8 mouse cellular contexts compared by ENCODE assay signal in the genomic region with DNA sequence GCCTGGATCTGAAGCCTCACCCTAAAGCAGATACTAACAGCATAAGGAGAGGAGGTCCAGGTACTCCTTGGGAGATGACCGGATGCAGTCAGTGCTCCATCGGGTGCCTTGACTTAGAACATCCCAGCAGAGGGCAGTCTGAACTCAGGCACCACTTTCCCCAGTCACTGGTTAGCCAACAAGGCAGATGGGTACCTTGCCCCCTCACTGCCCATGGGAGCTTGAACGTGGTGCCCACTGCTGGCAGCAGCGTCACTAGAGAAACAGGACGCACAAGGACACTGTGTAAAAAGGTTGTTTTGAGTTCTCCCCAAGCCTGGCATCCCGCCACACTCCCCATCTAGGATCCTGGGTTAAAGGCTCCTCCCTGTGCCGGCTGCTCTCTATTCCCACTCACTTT. TPM values are rescaled to one million over a fixed set of nuclear protein-coding genes. Genes with fewer than 3 reads are reported as not detected.
DNase-seq lines count a peak whose midpoint lies in the region; ATAC-seq and TF ChIP-seq lines count a peak whose summit lies in the region.

No protein-coding gene starts in this region.

- TF ChIP-seq CTCF in left cerebral cortex, adult 2 months (IDR thresholded peaks at IDR 0.05), result peak; percentile 68
- TF ChIP-seq CTCF in stomach, postnatal 0 days (IDR thresholded peaks at IDR 0.05; ENCODE audit: low read depth), result peak; percentile 82

- H3K36me3 ChIP-seq in limb, embryonic 11.5 days (ENCODE audit: control insufficient read depth, insufficient read depth, low read length), result no peaks in the 10 kb centered on the region
- H3K36me3 ChIP-seq in limb, embryonic 10.5 days, result no peaks in the 10 kb centered on the region
- no peaks in the 10 kb centered on the region for H3K36me3 ChIP-seq in hindbrain, embryonic 15.5 days
- H3K36me3 ChIP-seq in stomach, postnatal 0 days (ENCODE audit: control insufficient read depth, insufficient read depth, low read length), result no peaks in the 10 kb centered on the region

- no peak overlapping the region for H3K4me3 ChIP-seq in limb, embryonic 11.5 days (ENCODE audit: low read depth, low read length)
- no peak overlapping the region for H3K4me3 ChIP-seq in limb, embryonic 10.5 days
- no peak overlapping the region for H3K4me3 ChIP-seq in hindbrain, embryonic 15.5 days
- peak overlapping the region; percentile 13; the same call in 1 of the 2 replicates for H3K4me3 ChIP-seq in left cerebral cortex, adult 2 months
- no peak overlapping the region for H3K4me3 ChIP-seq in stomach, postnatal 0 days (ENCODE audit: low read depth, low read length)

- 37% methylated on average over 7 of the region's 7 CpGs for WGBS in limb, embryonic 11.5 days
- WGBS in limb, embryonic 10.5 days, result 48% methylated on average over 7 of the region's 7 CpGs
- WGBS in hindbrain, embryonic 15.5 days, result 38% methylated on average over 7 of the region's 7 CpGs
- WGBS in stomach, postnatal 0 days, result 35% methylated on average over 7 of the region's 7 CpGs

- H3K4me2 ChIP-seq in limb, embryonic 11.5 days (ENCODE audit: low read depth, severe bottlenecking), result no peak overlapping the region
- H3K4me2 ChIP-seq in hindbrain, embryonic 15.5 days, result no peak overlapping the region
- H3K4me2 ChIP-seq in stomach, postnatal 0 days (replicated peaks; ENCODE audit: low read depth), result no peak overlapping the region

- ATAC-seq in limb, embryonic 11.5 days (ENCODE audit: insufficient number of reproducible peaks, low FRiP score, low TSS enrichment, low read depth), result no peak
- ATAC-seq in cerebellum, adult (ENCODE audit: insufficient number of reproducible peaks, low FRiP score, low TSS enrichment), result peak; percentile 75
- ATAC-seq in hindbrain, embryonic 15.5 days (ENCODE audit: low FRiP score, low read depth), result peak; percentile 34; the same call in 1 of the 2 replicates
- ATAC-seq in megakaryocyte-erythroid progenitor cell, adult 5-6 weeks (replicated peaks; ENCODE audit: low FRiP score, low TSS enrichment, poor library complexity, severe bottlenecking), result peak; percentile 83
- ATAC-seq in stomach, postnatal 0 days (ENCODE audit: low FRiP score, low TSS enrichment), result peak; percentile 56

- peak; percentile 32 for DNase-seq in limb, embryonic 11.5 days (ENCODE audit: low spot score)
- no peak for DNase-seq in limb, embryonic 10.5 days (ENCODE audit: low spot score)
- DNase-seq in frontal cortex, postnatal 10 days (ENCODE audit: low spot score in 2 of 2), result peak; percentile 25 to 40
- DNase-seq in left cerebral cortex, adult 2 months (ENCODE audit: extremely low spot score in 1 of 2, low spot score in 2 of 2), result peak; percentile 46 to 59
- DNase-seq in stomach, postnatal 0 days (ENCODE audit: low spot score), result peak; percentile 53

- no peak overlapping the region for H3K27ac ChIP-seq in limb, embryonic 11.5 days (replicated peaks; ENCODE audit: low read depth, low read length)
- H3K27ac ChIP-seq in limb, embryonic 10.5 days, result no peak overlapping the region
- no peak overlapping the region for H3K27ac ChIP-seq in hindbrain, embryonic 15.5 days (replicated peaks)
- no peak overlapping the region for H3K27ac ChIP-seq in left cerebral cortex, adult 2 months
- no peak overlapping the region for H3K27ac ChIP-seq in stomach, postnatal 0 days (replicated peaks)

- TF ChIP-seq EP300 in stomach, postnatal 0 days (optimal IDR thresholded peaks at IDR 0.05), result no peak

- H3K9ac ChIP-seq in limb, embryonic 11.5 days (ENCODE audit: low read length), result no peak overlapping the region
- no peak overlapping the region for H3K9ac ChIP-seq in hindbrain, embryonic 15.5 days
- H3K9ac ChIP-seq in stomach, postnatal 0 days (ENCODE audit: low read length), result no peak overlapping the region

- H3K9me3 ChIP-seq in limb, embryonic 11.5 days (ENCODE audit: control insufficient read depth, low read length), result no peaks in the 10 kb centered on the region
- H3K9me3 ChIP-seq in limb, embryonic 10.5 days (replicated peaks), result no peaks in the 10 kb centered on the region
- no peaks in the 10 kb centered on the region for H3K9me3 ChIP-seq in hindbrain, embryonic 15.5 days
- no peaks in the 10 kb centered on the region for H3K9me3 ChIP-seq in stomach, postnatal 0 days (ENCODE audit: control insufficient read depth, low read length)

- H3K27me3 ChIP-seq in limb, embryonic 11.5 days (ENCODE audit: control insufficient read depth, insufficient read depth, low read length), result no peaks in the 10 kb centered on the region
- no peaks in the 10 kb centered on the region for H3K27me3 ChIP-seq in limb, embryonic 10.5 days (ENCODE audit: low read depth, poor library complexity, severe bottlenecking)
- no peaks in the 10 kb centered on the region for H3K27me3 ChIP-seq in hindbrain, embryonic 15.5 days
- H3K27me3 ChIP-seq in stomach, postnatal 0 days (ENCODE audit: control insufficient read depth, insufficient read depth, low read length), result no peaks in the 10 kb centered on the region

- H3K4me1 ChIP-seq in limb, embryonic 11.5 days (ENCODE audit: control insufficient read depth, insufficient read depth, low read length), result 0 out of 2 replicates have a peak, but pooled peaks cover 2% of the 10 kb centered on the region
- 0 out of 2 replicates have a peak, but pooled peaks cover 7% of the 10 kb centered on the region for H3K4me1 ChIP-seq in limb, embryonic 10.5 days
- no peaks in the 10 kb centered on the region for H3K4me1 ChIP-seq in hindbrain, embryonic 15.5 days (replicated peaks)
- no peaks in the 10 kb centered on the region for H3K4me1 ChIP-seq in stomach, postnatal 0 days (replicated peaks; ENCODE audit: control insufficient read depth, insufficient read depth)

- intact Hi-C loops in left cerebral cortex, adult 2 months (cut with DNase I), result loop anchor here (1.0 to 2.0 kb wide), 2 partner anchors 85 to 260 kb away; no protein-coding TSS in a partner anchor

RNA-seq across cellular contexts. Expression of gene Slc20a1, which starts 24.1 kb away (rescaled TPM):
- 47.0 and 50.8 TPM in 2 replicates for polyA plus RNA-seq in limb, embryonic 11.5 days (2014; fragmentation: Nextera tagmentation; extraction: Ambion mirVana)
- 47.1 and 49.7 TPM in 2 replicates for polyA plus RNA-seq in limb, embryonic 10.5 days (2016; fragmentation: Nextera tagmentation; extraction: Ambion mirVana)
- polyA plus RNA-seq in hindbrain, embryonic 15.5 days (2015; fragmentation: Nextera tagmentation; extraction: Ambion mirVana), result 47.8 and 48.3 TPM in 2 replicates
- 100 to 1,000 TPM; 161 to 164 TPM for total RNA-seq in left cerebral cortex, adult 2 months (2021)
- total RNA-seq in megakaryocyte-erythroid progenitor cell, adult 5-6 weeks (2014; fragmentation: Nextera tagmentation), result 105 and 115 TPM in 2 replicates
- 180 and 206 TPM in 2 replicates for total RNA-seq in megakaryocyte-erythroid progenitor cell, adult 5-6 weeks (2017)
- polyA plus RNA-seq in stomach, postnatal 0 days (2015; fragmentation: Nextera tagmentation; extraction: Ambion mirVana), result 8.9 TPM in 2 replicates

RNA-seq across cellular contexts. Expression of gene Chchd5, which starts 45.0 kb away (rescaled TPM):
- polyA plus RNA-seq in limb, embryonic 11.5 days (2014; fragmentation: Nextera tagmentation; extraction: Ambion mirVana), result 29.5 and 30.9 TPM in 2 replicates
- polyA plus RNA-seq in limb, embryonic 10.5 days (2016; fragmentation: Nextera tagmentation; extraction: Ambion mirVana), result 26.6 and 28.9 TPM in 2 replicates
- 19.8 and 20.6 TPM in 2 replicates for polyA plus RNA-seq in hindbrain, embryonic 15.5 days (2015; fragmentation: Nextera tagmentation; extraction: Ambion mirVana)
- total RNA-seq in left cerebral cortex, adult 2 months (2021), result 10 to 100 TPM; 10.2 to 12.2 TPM
- 16.5 and 17.3 TPM in 2 replicates for total RNA-seq in megakaryocyte-erythroid progenitor cell, adult 5-6 weeks (2014; fragmentation: Nextera tagmentation)
- total RNA-seq in megakaryocyte-erythroid progenitor cell, adult 5-6 weeks (2017), result 6.8 and 10.7 TPM in 2 replicates
- 15.5 and 15.8 TPM in 2 replicates for polyA plus RNA-seq in stomach, postnatal 0 days (2015; fragmentation: Nextera tagmentation; extraction: Ambion mirVana)
